Mouse (Mus musculus) E14TG2a.4 (cell line): Measurements from ENCODE around the gene Camsap1.

Experiments used
- H3K27me3 ChIP-seq: 2 replicates; pipeline ENCODE4 v1.6.1; 2014; ENCODE audit warnings: low read length, control low read depth; ENCODE audit not compliant: insufficient read depth
- H3K36me3 ChIP-seq: 2 replicates; pipeline ENCODE4 v1.6.1; 2014; ENCODE audit warnings: low read length, control low read depth; ENCODE audit not compliant: insufficient read depth
- H3K4me1 ChIP-seq: replicated peaks from 2 replicates; pipeline ENCODE4 v1.6.1; 2014; ENCODE audit warnings: low read depth, low read length, control low read depth
- H3K4me3 ChIP-seq: replicated peaks from 2 replicates; pipeline ENCODE4 v1.5.1; 2014; ENCODE audit warnings: mild to moderate bottlenecking, low read length
- H3K9me3 ChIP-seq: 2 replicates; pipeline ENCODE4 v1.6.1; 2014; ENCODE audit warnings: low read length, control low read depth
- CTCF ChIP-seq: conservative IDR thresholded peaks from 2 replicates; pipeline ENCODE4 v1.5.1; 2014; ENCODE audit warnings: low read length
- NANOG ChIP-seq: IDR thresholded peaks from 2 replicates; pipeline ENCODE4 v1.6.1; 2014; ENCODE audit warnings: borderline replicate concordance, low read length, mixed read lengths
- POU5F1 ChIP-seq: IDR thresholded peaks from 2 replicates; pipeline ENCODE4 v1.6.1; 2014; ENCODE audit warnings: low read length, borderline replicate concordance

The Camsap1 gene

GRCm38 (mm10) chr2:25949291-25949690 is 33.8 kb downstream of the Camsap1 start:
- Histone ChIP-seq H3K4me3 (no peak overlapping the region), H3K9me3 (no peaks in the 10 kb centered on the region), H3K36me3 (peaks cover 86% of the 10 kb centered on the region), H3K4me1 (no peaks in the 10 kb centered on the region), H3K27me3 (no peaks in the 10 kb centered on the region)
- TF ChIP-seq NANOG (no peak), CTCF (no peak), POU5F1 (no peak)

DNA sequence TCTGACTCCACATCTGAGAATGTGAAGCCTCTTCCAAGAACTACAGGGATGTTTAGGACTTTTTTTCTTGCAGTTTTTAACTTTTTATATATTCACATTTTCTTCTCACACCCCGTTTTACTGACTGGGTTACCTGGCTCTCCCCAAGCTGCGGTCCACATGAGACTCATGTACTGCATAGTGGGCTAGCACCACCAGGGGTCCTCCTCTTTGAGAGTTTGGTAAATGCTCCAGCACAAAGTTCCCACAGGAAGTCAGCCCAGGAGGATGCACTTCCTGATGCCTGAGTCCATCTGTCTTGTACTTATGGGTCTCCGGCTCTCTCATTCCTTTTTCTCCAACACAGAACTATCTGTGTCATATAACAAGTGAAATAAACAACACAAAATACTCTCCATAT is 35.1 kb downstream of the Camsap1 start:
- H3K9me3 ChIP-seq = no peaks in the 10 kb centered on the region
- H3K4me3 ChIP-seq = no peak overlapping the region
- TF ChIP-seq CTCF (no peak), POU5F1 (no peak), NANOG (no peak)
- peaks cover 86% of the 10 kb centered on the region for H3K36me3 ChIP-seq
- H3K4me1 ChIP-seq = no peaks in the 10 kb centered on the region
- H3K27me3 ChIP-seq = no peaks in the 10 kb centered on the region

- Histone ChIP-seq H3K4me3 (no peak overlapping the region), H3K4me1 (no peaks in the 10 kb centered on the region), H3K9me3 (no peaks in the 10 kb centered on the region), H3K36me3 (peaks cover 88% of the 10 kb centered on the region), H3K27me3 (no peaks in the 10 kb centered on the region)
- TF ChIP-seq CTCF = no peak
These were observed 39.3 kb downstream of the Camsap1 start for GRCm38 (mm10) chr2:25943822-25944221.

GRCm38 (mm10) chr2:25940503-25940902 is 42.6 kb downstream of the Camsap1 start:
- no peaks in the 10 kb centered on the region for H3K9me3 ChIP-seq

DNA sequence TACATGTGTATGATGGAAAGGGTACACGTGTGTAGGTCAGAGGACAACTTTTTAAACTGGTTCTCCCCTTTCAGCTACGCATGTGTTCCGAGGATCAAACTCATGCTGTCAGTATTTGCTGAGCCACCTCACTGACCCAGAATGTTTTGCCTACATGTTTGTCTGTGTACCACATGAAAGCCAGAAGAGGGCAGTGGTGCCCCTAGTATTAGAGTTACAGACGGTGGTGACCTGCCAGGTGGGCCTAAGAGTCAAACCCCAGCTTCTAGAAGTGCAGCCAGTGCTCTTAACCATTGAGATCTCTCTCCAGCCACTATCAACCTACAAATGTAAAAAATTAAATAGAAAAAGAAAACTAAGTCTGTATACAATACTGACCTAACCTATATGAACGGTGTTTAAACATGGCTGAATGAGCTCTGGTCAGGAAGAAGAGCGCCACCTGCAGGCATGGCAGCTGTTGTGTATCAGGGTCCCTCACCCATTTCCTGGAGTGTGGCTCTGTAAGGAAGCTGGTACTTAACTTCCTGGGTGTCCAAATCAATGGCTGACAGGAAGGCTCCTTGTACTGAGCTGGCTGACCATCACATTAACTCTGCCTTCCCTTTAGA is 51.7 kb downstream of the Camsap1 start:
- Histone ChIP-seq H3K27me3 (no peaks in the 10 kb centered on the region), H3K36me3 (peaks cover 99% of the 10 kb centered on the region), H3K4me3 (no peak overlapping the region), H3K9me3 (no peaks in the 10 kb centered on the region), H3K4me1 (no peaks in the 10 kb centered on the region)
- TF ChIP-seq NANOG = no peak
- TF ChIP-seq CTCF = peak; percentile 71

More at GRCm38 (mm10) chr2:25940503-25940902, 42.6 kb downstream of the Camsap1 start:
- TF ChIP-seq CTCF = no peak
- TF ChIP-seq POU5F1 = no peak
- no peak for TF ChIP-seq NANOG
- H3K4me1 ChIP-seq = no peaks in the 10 kb centered on the region
- peaks cover 100% of the 10 kb centered on the region for H3K36me3 ChIP-seq
- no peaks in the 10 kb centered on the region for H3K27me3 ChIP-seq
- no peak overlapping the region for H3K4me3 ChIP-seq

- Histone ChIP-seq H3K9me3 (no peaks in the 10 kb centered on the region), H3K4me3 (no peak overlapping the region), H3K4me1 (peaks cover 8% of the 10 kb centered on the region), H3K36me3 (peaks cover 94% of the 10 kb centered on the region), H3K27me3 (no peaks in the 10 kb centered on the region)
- TF ChIP-seq POU5F1 = no peak
- TF ChIP-seq NANOG = no peak
- TF ChIP-seq CTCF = no peak
These were observed 55.3 kb downstream of the Camsap1 start for GRCm38 (mm10) chr2:25927821-25928220.

GRCm38 (mm10) chr2:25924934-25925333 is 58.1 kb downstream of the Camsap1 start:
- TF ChIP-seq CTCF (no peak), POU5F1 (no peak), NANOG (no peak)
- Histone ChIP-seq H3K27me3 (no peaks in the 10 kb centered on the region), H3K4me1 (peaks cover 13% of the 10 kb centered on the region), H3K36me3 (peaks cover 66% of the 10 kb centered on the region), H3K4me3 (no peak overlapping the region), H3K9me3 (no peaks in the 10 kb centered on the region)

GRCm38 (mm10) chr2:25923799-25924198 is 59.3 kb downstream of the Camsap1 start:
- TF ChIP-seq NANOG (no peak), CTCF (no peak), POU5F1 (no peak)
- H3K36me3 ChIP-seq = peaks cover 55% of the 10 kb centered on the region
- no peak overlapping the region for H3K4me3 ChIP-seq
- H3K4me1 ChIP-seq = peaks cover 16% of the 10 kb centered on the region
- no peaks in the 10 kb centered on the region for H3K9me3 ChIP-seq
- no peaks in the 10 kb centered on the region for H3K27me3 ChIP-seq

GRCm38 (mm10) chr2:25919972-25920371 is 63.1 kb downstream of the Camsap1 start:
- peaks cover 17% of the 10 kb centered on the region for H3K36me3 ChIP-seq
- H3K4me1 ChIP-seq = peaks cover 16% of the 10 kb centered on the region
- no peak for TF ChIP-seq POU5F1
- TF ChIP-seq NANOG = no peak
- 0 out of 2 replicates have a peak, but pooled peaks have one; percentile 2 for TF ChIP-seq CTCF
- no peaks in the 10 kb centered on the region for H3K9me3 ChIP-seq
- no peaks in the 10 kb centered on the region for H3K27me3 ChIP-seq
- no peak overlapping the region for H3K4me3 ChIP-seq
